In genomic region chr4:63850082-63850481, GRCm38 (mm10) we compare ENCODE assay signal across 19 mouse cellular contexts. TPM values are rescaled to one million over a fixed set of nuclear protein-coding genes. Genes with fewer than 3 reads are reported as not detected.
A peak's percentile ranks its signal among the peaks of the same experiment; 100 is the strongest.
DNase-seq lines count a peak whose midpoint lies in the region.
"Had no signal": no experiment of that assay in that cellular context is flagged by ENCODE, and none has a peak within 500 bp of the region (broad histone marks: within the 10 kb centered on the region; RNA-seq: fewer than 3 reads in every experiment).

No protein-coding gene starts in this region.

- peak; percentile 14 for DNase-seq in adrenal gland, adult 2 months
- no peak for DNase-seq in adrenal gland, adult 8-10 months
- DNase-seq in heart, adult 11 months: peak; percentile 54
- no peak for DNase-seq in heart, adult 18-20 months
- DNase-seq: adrenal gland, postnatal 10 days; adrenal gland, postnatal 14 days; adrenal gland, postnatal 25 days; adrenal gland, postnatal 36 days; B cell, adult 2 months; cerebellum, adult 11 months; cerebellum, adult 11-12 months; cerebellum, adult 18-20 months; cerebellum, adult 2 months; cerebellum, adult 8-10 months had no signal

RNA-seq across cellular contexts. Expression of gene Tnfsf8, which starts 11.1 kb away (rescaled TPM):
- total RNA-seq in adrenal gland, adult 2 months (2021): under 1 TPM; 0.09 to 0.14 TPM
- polyA plus RNA-seq in adrenal gland, adult 2 months (2012; rRNA removed): 0.09 TPM in 1 of 2 replicates, not detected in the other
- under 1 TPM in 2 of 4 experiments, not detected in 2; 0.07 to 0.09 TPM for total RNA-seq in adrenal gland, adult 8-10 months (2022)
- under 1 TPM in 1 of 2 experiments, not detected in 1; 0.18 TPM for total RNA-seq in heart, adult 18-20 months (2021)
- total RNA-seq: adrenal gland, postnatal 14 days; adrenal gland, postnatal 25 days; adrenal gland, postnatal 4 days; G1E; MEL had no signal
- polyA plus RNA-seq: C2C12, G1E, Patski had no signal

Comparison
In these comparisons a context has a peak if more than half of its experiments do, and no peak if none do; other contexts are left out.
1. DNase-seq: peak in adrenal gland, adult 2 months (single experiment) and heart, adult 11 months (single experiment); none in adrenal gland, adult 8-10 months (single experiment) and heart, adult 18-20 months (0 of 2).